Mouse (Mus musculus) hindbrain, embryonic 14.5 days (tissue): ENCODE data around the gene Tmc6. TPM values are rescaled to one million over a fixed set of nuclear protein-coding genes. Genes with fewer than 3 reads are reported as not detected.

ENCODE experiments used
- polyA plus RNA-seq: library from polyadenylated mRNA; unstranded; fragments of >200 nt; fragmentation: Nextera tagmentation; extraction: Ambion mirVana; gene quantifications from 2 replicates; pipeline ENCODE4 v1.2.1, GENCODE M21; 2014

The Tmc6 gene
- polyA plus RNA-seq, 1 experiment from 2014 or later = 4.9 TPM

Other genes starting within 250 kb of the Tmc6 start
- 23.4 and 25.1 TPM in 2 replicates for gene Tnrc6c, start 127.9 kb downstream of the Tmc6 start, polyA plus RNA-seq
- gene Tmc8, start 122 bp downstream of the Tmc6 start, polyA plus RNA-seq = 0.48 and 0.68 TPM in 2 replicates
- 0.24 TPM in 1 of 2 replicates, not detected in the other for gene 6030468B19Rik, start 15.5 kb upstream of the Tmc6 start, polyA plus RNA-seq
- gene Gm20708, start 27.5 kb upstream of the Tmc6 start, polyA plus RNA-seq = 0.89 and 1.0 TPM in 2 replicates
- gene Syngr2, start 27.5 kb upstream of the Tmc6 start, polyA plus RNA-seq = 17.6 and 18.9 TPM in 2 replicates
- gene Afmid, start 43.7 kb upstream of the Tmc6 start, polyA plus RNA-seq = 5.2 and 7.1 TPM in 2 replicates
- gene Tk1, start 43.9 kb upstream of the Tmc6 start, polyA plus RNA-seq = 14.4 and 16.3 TPM in 2 replicates
- gene Birc5, start 67.1 kb upstream of the Tmc6 start, polyA plus RNA-seq = 35.5 and 36.3 TPM in 2 replicates
- not detected in 2 replicates for gene Tmem235, start 78.6 kb upstream of the Tmc6 start, polyA plus RNA-seq
- gene Tha1, start 91.3 kb upstream of the Tmc6 start, polyA plus RNA-seq = 2.5 and 2.6 TPM in 2 replicates
- gene Socs3, start 187.8 kb upstream of the Tmc6 start, polyA plus RNA-seq = 2.9 and 3.0 TPM in 2 replicates
- 48.1 and 56.4 TPM in 2 replicates for gene Pgs1, start 204.1 kb upstream of the Tmc6 start, polyA plus RNA-seq